Mouse (Mus musculus): ENCODE measurements around the gene Spata20. TPM values are rescaled to one million over a fixed set of nuclear protein-coding genes. Genes with fewer than 3 reads are reported as not detected.

Gene Spata20
- polyA plus RNA-seq, 1 experiment from 2014 or later: not detected

DNA sequence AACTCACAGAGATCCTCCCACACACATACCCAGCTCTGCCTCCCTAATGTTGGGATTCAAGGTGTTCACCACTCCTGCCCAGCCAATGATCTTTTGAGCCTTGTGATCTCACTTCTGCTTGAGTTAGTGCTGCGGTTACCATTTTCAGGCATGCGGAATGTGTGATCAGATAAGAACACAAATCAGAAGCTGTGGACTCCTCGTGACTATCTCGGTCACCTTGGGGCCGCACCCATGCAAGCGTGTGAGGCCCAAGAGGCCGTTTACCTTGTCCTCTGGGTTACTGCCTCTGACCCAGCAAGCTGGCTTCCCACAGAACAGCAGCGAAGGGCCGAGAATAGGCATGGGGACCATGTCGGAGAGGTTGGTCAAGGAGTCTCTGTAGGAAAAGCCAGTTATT is 23.0 kb upstream of the Spata20 start:
- Histone ChIP-seq H3K9ac (ENCODE audit: low read depth, low read length) (0 out of 2 replicates have a peak overlapping the region, but pooled peaks have one; percentile 17), H3K27me3 (replicated peaks; ENCODE audit: control insufficient read depth, insufficient read depth, low read length) (no peaks in the 10 kb centered on the region), H3K4me2 (replicated peaks; ENCODE audit: low read depth) (peak overlapping the region; percentile 24; the same call in 1 of the 2 replicates), H3K4me3 (ENCODE audit: low read depth, low read length) (no peak overlapping the region), H3K36me3 (ENCODE audit: control insufficient read depth, insufficient read depth) (no peaks in the 10 kb centered on the region), H3K4me1 (replicated peaks; ENCODE audit: control insufficient read depth, insufficient read depth, low read length) (peaks cover 4% of the 10 kb centered on the region; the same call in 1 of the 2 replicates), H3K9me3 (ENCODE audit: control insufficient read depth) (no peaks in the 10 kb centered on the region), H3K27ac (ENCODE audit: low read depth, low read length) (no peak overlapping the region)
- WGBS: 39% methylated on average over 10 of the region's 10 CpGs
- TF ChIP-seq CTCF (IDR thresholded peaks at IDR 0.05; ENCODE audit: low read depth): no peak
- ATAC-seq: peak; percentile 75

DNA sequence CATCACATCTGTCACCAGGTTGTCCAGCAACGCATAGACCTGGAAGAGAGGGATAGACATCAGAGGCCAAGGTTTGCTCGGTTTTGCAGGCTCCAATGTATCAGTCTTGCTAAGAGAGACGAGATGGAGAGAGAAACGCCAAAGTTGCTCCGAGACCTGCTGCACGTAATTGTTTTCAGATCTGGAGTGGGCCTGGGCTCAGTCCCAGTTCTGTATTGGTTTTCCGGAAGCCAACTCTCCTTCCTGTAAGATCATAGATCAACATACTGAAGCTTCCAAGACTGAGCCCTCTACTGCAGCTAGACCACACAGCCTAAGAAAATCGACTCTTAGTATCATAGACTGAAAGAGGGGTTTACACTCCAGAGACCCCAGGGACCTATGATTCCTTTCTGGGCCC is 15.5 kb upstream of the Spata20 start:
- Histone ChIP-seq H3K27me3 (replicated peaks; ENCODE audit: control insufficient read depth, insufficient read depth, low read length) (0 out of 2 replicates have a peak, but pooled peaks cover 8% of the 10 kb centered on the region), H3K4me2 (replicated peaks; ENCODE audit: low read depth) (no peak overlapping the region), H3K9ac (ENCODE audit: low read depth, low read length) (no peak overlapping the region), H3K9me3 (ENCODE audit: control insufficient read depth) (no peaks in the 10 kb centered on the region), H3K4me1 (replicated peaks; ENCODE audit: control insufficient read depth, insufficient read depth, low read length) (peaks cover 12% of the 10 kb centered on the region; the same call in 1 of the 2 replicates), H3K36me3 (ENCODE audit: control insufficient read depth, insufficient read depth) (no peaks in the 10 kb centered on the region), H3K27ac (ENCODE audit: low read depth, low read length) (no peak overlapping the region), H3K4me3 (ENCODE audit: low read depth, low read length) (no peak overlapping the region)
- WGBS: 83% methylated on average over 8 of the region's 8 CpGs
- no peak for ATAC-seq
- TF ChIP-seq CTCF (IDR thresholded peaks at IDR 0.05; ENCODE audit: low read depth): no peak

GRCm38 (mm10) chr11:94500362-94500761 is 14.4 kb upstream of the Spata20 start:
- Histone ChIP-seq H3K27ac (ENCODE audit: low read depth, low read length) (no peak overlapping the region), H3K4me2 (replicated peaks; ENCODE audit: low read depth) (peak overlapping the region; percentile 69; the same call in 1 of the 2 replicates), H3K27me3 (replicated peaks; ENCODE audit: control insufficient read depth, insufficient read depth, low read length) (0 out of 2 replicates have a peak, but pooled peaks cover 8% of the 10 kb centered on the region), H3K36me3 (ENCODE audit: control insufficient read depth, insufficient read depth) (no peaks in the 10 kb centered on the region), H3K4me3 (ENCODE audit: low read depth, low read length) (no peak overlapping the region), H3K9ac (ENCODE audit: low read depth, low read length) (no peak overlapping the region), H3K9me3 (ENCODE audit: control insufficient read depth) (no peaks in the 10 kb centered on the region), H3K4me1 (replicated peaks; ENCODE audit: control insufficient read depth, insufficient read depth, low read length) (peaks cover 12% of the 10 kb centered on the region; the same call in 1 of the 2 replicates)
- 30% methylated on average over 8 of the region's 8 CpGs for WGBS
- no peak for TF ChIP-seq CTCF (IDR thresholded peaks at IDR 0.05; ENCODE audit: low read depth)
- ATAC-seq: no peak

- 1% methylated on average over 26 of the region's 26 CpGs for WGBS
- Histone ChIP-seq H3K4me2 (replicated peaks; ENCODE audit: low read depth) (peak within 1 kb of the TSS; percentile 69), H3K27ac (ENCODE audit: low read depth, low read length) (no peak within 1 kb of the TSS), H3K36me3 (ENCODE audit: control insufficient read depth, insufficient read depth) (no peaks in the 10 kb centered on the region), H3K27me3 (replicated peaks; ENCODE audit: control insufficient read depth, insufficient read depth, low read length) (0 out of 2 replicates have a peak, but pooled peaks cover 8% of the 10 kb centered on the region), H3K4me1 (replicated peaks; ENCODE audit: control insufficient read depth, insufficient read depth, low read length) (peaks cover 12% of the 10 kb centered on the region; the same call in 1 of the 2 replicates), H3K9me3 (ENCODE audit: control insufficient read depth) (no peaks in the 10 kb centered on the region), H3K9ac (ENCODE audit: low read depth, low read length) (0 out of 2 replicates have a peak within 1 kb of the TSS, but pooled peaks have one; percentile 37), H3K4me3 (ENCODE audit: low read depth, low read length) (peak within 1 kb of the TSS; percentile 36)
- peak; percentile 34 for TF ChIP-seq CTCF (IDR thresholded peaks at IDR 0.05; ENCODE audit: low read depth)
- ATAC-seq: peak; percentile 26; the same call in 1 of the 2 replicates
Observed at GRCm38 (mm10) chr11:94499661-94500152, 13.7 kb upstream of the Spata20 start, which contains the start of gene Epn3. TSS of gene Epn3 (minus strand) at chr11:94499974.

- Histone ChIP-seq H3K36me3 (ENCODE audit: control insufficient read depth, insufficient read depth) (no peaks in the 10 kb centered on the region), H3K9ac (ENCODE audit: low read depth, low read length) (no peak overlapping the region), H3K4me3 (ENCODE audit: low read depth, low read length) (peak overlapping the region; percentile 36; the same call in 1 of the 2 replicates), H3K27ac (ENCODE audit: low read depth, low read length) (no peak overlapping the region), H3K4me2 (replicated peaks; ENCODE audit: low read depth) (peak overlapping the region; percentile 69), H3K9me3 (ENCODE audit: control insufficient read depth) (no peaks in the 10 kb centered on the region), H3K27me3 (replicated peaks; ENCODE audit: control insufficient read depth, insufficient read depth, low read length) (0 out of 2 replicates have a peak, but pooled peaks cover 8% of the 10 kb centered on the region), H3K4me1 (replicated peaks; ENCODE audit: control insufficient read depth, insufficient read depth, low read length) (peaks cover 8% of the 10 kb centered on the region; the same call in 1 of the 2 replicates)
- no peak for ATAC-seq
- 13% methylated on average over 2 of the region's 2 CpGs for WGBS
- no peak for TF ChIP-seq CTCF (IDR thresholded peaks at IDR 0.05; ENCODE audit: low read depth)
Observed at GRCm38 (mm10) chr11:94499035-94499434, 13.1 kb upstream of the Spata20 start.

DNA sequence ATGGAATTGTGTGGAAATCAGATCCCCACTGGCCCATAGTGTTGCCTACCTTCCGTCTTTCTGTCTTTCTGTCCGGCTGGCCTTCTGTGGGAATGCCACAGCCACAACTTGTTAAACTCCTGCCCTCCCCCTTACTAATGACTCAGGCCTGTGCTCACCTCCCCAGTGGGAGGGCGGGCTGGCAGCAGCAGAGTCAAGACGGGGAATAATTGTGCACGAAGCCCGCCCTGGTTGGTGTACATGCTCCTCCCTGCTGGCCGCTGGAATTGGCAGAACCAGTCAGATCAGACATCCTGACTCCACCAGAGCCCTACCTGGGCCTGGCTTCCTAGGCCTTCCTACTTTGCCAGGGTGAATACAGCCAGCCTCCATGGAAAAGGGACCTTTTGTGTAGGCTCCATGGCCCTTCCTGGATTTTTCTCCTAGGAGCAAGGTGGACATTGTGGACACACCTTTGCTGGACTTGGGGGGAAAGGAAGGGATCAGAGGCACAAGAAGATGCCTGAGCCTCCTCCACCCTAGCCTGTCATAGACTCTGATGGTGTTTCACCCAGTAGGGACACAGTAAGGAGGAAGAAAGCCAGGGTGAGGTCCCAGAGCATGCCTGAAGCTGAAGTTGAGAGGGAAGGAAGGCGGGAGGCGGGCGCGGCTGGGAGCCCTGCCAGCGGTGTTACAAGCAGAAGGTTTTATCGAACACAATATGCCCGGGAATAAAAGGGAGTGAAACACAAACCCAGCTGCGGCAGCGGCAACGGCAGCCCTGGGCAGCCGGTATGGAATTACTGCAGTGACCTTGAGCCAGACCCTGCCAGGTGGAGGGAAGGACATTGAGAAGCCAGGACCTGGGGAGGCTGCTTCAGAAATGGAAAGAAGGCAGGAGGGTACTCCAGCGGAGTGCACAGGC is 12.4 kb upstream of the Spata20 start:
- no peak for TF ChIP-seq CTCF (IDR thresholded peaks at IDR 0.05; ENCODE audit: low read depth)
- 0 out of 2 replicates have a peak, but pooled peaks cover 5% of the 10 kb centered on the region for H3K4me1 ChIP-seq (replicated peaks; ENCODE audit: control insufficient read depth, insufficient read depth, low read length)

More for the DNA sequence above, 12.4 kb upstream of the Spata20 start:
- peak overlapping the region; percentile 69 for H3K4me2 ChIP-seq (replicated peaks; ENCODE audit: low read depth)
- ATAC-seq: 0 out of 2 replicates have a peak, but pooled peaks have one; percentile 14
- H3K4me3 ChIP-seq (ENCODE audit: low read depth, low read length): no peak overlapping the region
- no peaks in the 10 kb centered on the region for H3K9me3 ChIP-seq (ENCODE audit: control insufficient read depth)
- no peak overlapping the region for H3K27ac ChIP-seq (ENCODE audit: low read depth, low read length)
- H3K36me3 ChIP-seq (ENCODE audit: control insufficient read depth, insufficient read depth): no peaks in the 10 kb centered on the region
- H3K9ac ChIP-seq (ENCODE audit: low read depth, low read length): no peak overlapping the region
- 0 out of 2 replicates have a peak, but pooled peaks cover 8% of the 10 kb centered on the region for H3K27me3 ChIP-seq (replicated peaks; ENCODE audit: control insufficient read depth, insufficient read depth, low read length)
- 26% methylated on average over 19 of the region's 19 CpGs for WGBS

Measured in intestine, postnatal 0 days (tissue).